Mouse (Mus musculus) liver, adult 10 weeks (tissue): ENCODE data around the gene BC024063. TPM values are rescaled to one million over a fixed set of nuclear protein-coding genes. Genes with fewer than 3 reads are reported as not detected.

ENCODE experiments used
- polyA plus RNA-seq: library from polyadenylated mRNA; stranded (reverse); fragments of 350-450 nt; fragmentation: Illumina TruSeq; extraction: RNeasy Lipid Tissue Mini Kit (QIAGEN cat#74804); gene quantifications from one replicate; pipeline ENCODE4 v1.2.3, GENCODE M21; 2014; ENCODE audit warnings: low read depth, low replicate concordance

BC024063 gene
- polyA plus RNA-seq: 3.3 TPM

DNA sequence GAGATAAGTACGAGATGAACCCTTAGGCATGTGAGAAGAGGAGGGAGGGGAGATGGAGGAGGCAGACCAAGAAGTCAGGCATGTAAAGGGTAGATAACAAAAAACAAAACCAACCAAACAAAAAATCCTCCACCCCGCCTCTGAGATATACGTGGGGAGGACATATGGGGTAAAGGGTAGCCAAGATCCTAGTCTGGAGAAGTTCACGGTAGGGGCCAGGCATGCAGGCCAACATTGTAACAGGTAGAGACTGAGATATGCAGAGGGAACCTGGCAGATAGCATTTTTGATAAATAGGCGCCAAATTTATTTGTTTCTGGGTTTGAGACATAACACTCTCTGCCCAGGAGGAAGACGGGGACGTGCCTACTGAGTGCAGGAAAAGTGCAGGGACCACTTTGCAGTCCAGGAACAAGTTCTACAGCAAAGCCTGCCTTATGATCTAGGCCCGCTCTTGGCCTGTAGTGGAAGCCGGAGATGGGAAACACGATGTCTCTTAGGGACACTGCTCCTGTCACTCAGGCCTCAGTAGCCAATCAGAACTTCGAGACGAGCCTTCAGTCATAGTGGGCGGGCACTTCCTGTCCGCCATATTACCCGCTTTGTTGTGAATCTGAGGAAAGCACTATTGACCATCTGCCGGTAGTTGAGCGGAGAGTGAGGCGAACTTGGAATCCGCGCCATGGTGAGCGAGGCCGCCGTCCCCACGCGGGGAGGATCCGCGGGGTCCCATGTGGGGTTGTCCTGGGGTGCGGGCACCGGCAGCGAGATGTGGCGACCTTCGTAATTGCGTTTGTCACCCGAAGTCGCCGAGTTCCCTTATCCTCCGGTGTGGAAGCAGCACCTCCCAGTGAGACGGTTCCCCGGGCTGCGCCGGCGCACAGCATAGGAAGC, at the start of gene BC024063:
Gene BC024063 (plus strand): TSS at position 626 of the 894 bp plus-strand sequence.

DNA sequence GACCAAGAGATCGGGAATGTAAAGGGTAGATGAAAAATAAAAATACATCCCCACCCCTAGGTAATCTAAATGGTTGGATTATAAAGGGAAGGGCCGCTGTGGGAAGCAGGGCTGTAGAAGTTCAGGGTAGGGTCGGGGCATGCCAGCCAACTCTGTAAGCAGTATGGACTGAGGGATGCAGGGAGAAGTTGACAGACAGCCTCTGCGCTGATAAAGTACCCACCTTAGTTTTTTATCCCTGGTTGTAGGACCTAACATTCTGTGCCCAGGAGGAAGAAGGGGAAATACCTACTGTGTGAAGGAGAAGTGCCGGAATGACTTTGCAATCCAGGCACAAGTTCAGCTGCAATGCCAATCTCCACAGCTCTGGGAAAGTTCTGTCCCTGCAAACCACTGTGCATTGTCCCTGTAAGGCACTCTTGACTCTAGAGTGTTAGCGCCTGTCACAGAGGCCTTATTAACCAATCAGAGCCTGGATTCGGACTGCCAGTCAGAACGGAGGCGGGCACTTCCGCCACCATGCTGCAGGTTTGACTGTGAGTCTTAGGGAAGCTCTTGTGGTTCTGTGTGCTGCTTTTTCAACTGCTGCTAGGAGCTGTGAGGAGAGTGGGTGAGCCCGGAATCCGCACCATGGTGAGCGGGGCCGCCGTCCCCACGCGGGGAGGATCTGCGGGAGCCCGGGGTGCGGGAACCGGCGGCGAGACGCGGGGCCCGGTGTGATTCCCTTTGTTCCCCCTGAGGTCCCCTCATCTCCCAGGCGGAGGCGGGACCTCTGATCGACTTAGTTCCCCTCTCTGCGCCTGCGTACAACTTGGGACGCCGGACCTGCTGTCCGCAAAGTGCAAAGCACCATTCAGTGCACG, 35.3 kb upstream of the BC024063 start, which contains the start of gene Zfp873:
Gene Zfp873 (plus strand): TSS at position 527 of the 863 bp plus-strand sequence.

DNA sequence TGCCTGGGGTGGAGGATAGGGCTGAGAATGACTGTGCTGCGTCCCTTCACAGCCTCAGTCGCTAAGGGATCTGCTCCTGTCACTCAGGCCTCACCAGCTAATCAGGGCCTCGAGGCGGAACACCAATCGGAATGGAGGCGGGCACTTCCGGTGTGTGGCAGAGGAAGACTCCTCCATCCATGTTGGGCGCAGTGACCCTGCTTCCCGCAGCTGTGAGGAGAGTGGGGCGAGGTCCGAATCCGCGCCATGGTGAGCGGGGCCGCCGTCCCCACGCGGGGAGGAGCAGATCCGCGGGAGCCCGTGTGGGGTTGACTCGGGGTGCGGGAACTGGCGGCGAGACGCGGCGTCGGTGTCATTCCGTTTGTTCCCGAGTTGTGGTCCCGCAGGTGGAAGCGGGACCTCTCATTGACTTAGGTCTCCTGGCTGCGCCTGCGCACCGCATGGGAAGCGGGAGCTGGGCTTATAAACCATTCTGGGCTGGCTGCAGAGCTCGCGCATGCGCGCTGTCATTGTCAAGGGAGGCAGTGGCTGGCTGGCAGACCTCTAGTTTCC, 44.8 kb downstream of the BC024063 start, which contains the start of gene AU041133:
Gene AU041133 (plus strand): TSS at position 164 of the 552 bp plus-strand sequence.

Other genes with a start within 250 kb of the BC024063 start
- gene Gm32687, start 219.4 kb upstream of the BC024063 start, polyA plus RNA-seq: 8.8 TPM
- gene Zfp781, start 152.9 kb upstream of the BC024063 start, polyA plus RNA-seq: 0.24 TPM
- gene Zfp873, start 35.2 kb upstream of the BC024063 start, polyA plus RNA-seq: 9.9 TPM
- gene AU041133, start 44.7 kb downstream of the BC024063 start, polyA plus RNA-seq: 8.8 TPM
- 16.8 TPM for gene Zfp938, start 157.9 kb downstream of the BC024063 start, polyA plus RNA-seq
- 0.03 TPM for gene 4932415D10Rik, start 233.2 kb downstream of the BC024063 start, polyA plus RNA-seq